Mouse (Mus musculus): ENCODE results near the gene Gm9887.

DNA sequence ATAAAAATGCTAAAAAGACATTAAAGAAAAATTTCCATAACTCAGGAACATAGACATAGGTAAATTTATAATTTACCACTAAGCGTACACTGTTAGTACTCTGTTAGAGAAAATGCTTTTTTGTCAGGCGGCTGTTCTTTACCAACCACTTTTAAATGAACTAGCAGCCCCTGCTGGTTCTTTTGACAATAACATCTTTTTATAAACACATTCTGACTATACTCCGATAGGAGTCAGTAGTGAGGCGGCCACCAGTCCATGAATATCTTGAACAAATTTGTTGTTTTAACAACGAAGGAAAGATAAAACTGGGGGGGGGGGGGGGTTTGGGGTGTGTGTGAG is 11.6 kb downstream of the Gm9887 start:
- TF ChIP-seq CTCF (IDR thresholded peaks at IDR 0.05; ENCODE audit: borderline replicate concordance, insufficient read depth, low read depth, low read length) (peak; percentile 37; the same call in 1 of the 2 replicates), POLR2A (IDR thresholded peaks at IDR 0.05; ENCODE audit: borderline replicate concordance, insufficient read depth, low read length) (no peak)

All from cerebellum, adult 2 months (tissue).